Mouse (Mus musculus) neutrophil, adult 5-6 weeks (primary cell): Measurements from ENCODE around the gene Cftr. TPM values are rescaled to one million over a fixed set of nuclear protein-coding genes. Genes with fewer than 3 reads are reported as not detected.

Experiments used
- ATAC-seq: fragments of 151-379, 151-347 bp; 2 replicates; pipeline ENCODE4 v1.8.0; 2017; ENCODE audit warnings: mild to moderate bottlenecking, moderate TSS enrichment; ENCODE audit not compliant: insufficient number of reproducible peaks, poor library complexity, low FRiP score, severe bottlenecking; ENCODE audit errors: extremely low read depth
- total RNA-seq: library from RNA; stranded (forward); fragments of 200-1000 nt; gene quantifications from 2 replicates; pipeline ENCODE4 v1.2.3, GENCODE M21; 2017

Cftr gene
- total RNA-seq, 1 experiment from 2014 or later, result 0.47 TPM

GRCm38 (mm10) chr6:18303228-18303627 lies 132.7 kb downstream of the Cftr start:
- no peak for ATAC-seq

DNA sequence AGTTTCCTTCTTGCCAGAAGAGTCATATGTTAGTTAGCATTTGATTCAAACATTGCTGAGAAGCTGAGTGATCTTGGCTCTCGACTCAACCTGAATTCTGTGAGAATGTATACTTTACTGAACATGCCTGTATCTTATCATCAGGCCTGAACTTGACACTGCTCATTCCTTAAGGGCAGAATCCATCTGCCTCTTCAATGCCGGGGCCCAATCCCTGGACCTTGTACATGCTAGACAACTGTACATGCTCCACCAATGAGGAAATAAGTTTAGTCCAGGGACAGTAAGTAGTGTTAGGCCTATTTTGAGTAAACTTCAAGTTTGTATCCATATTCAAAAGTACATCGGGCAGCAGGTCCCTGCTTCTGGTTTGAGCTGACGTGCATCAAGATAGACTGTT lies 134.6 kb downstream of the Cftr start:
- ATAC-seq, result no peak

DNA sequence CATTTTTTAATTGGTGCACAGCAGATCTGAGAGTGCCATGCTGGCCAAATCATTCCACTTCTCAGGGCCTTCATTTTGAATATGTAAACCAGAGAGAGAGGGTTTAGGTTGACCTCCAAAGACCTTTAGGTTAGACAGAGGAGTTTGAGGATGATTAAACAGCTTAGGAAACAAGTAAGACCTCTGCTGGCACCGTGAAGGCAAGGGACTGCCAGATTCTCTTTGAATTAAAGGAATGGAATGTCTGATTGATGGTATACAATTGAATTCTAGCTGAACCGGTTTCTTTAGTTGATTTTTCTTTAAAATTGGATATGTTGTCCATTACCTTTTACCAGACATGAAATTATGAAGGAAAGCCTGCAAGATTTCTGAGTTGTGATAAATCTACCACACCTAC lies 140.5 kb downstream of the Cftr start:
- no peak for ATAC-seq

- no peak for ATAC-seq
Observed at GRCm38 (mm10) chr6:18314365-18314943, 144.0 kb downstream of the Cftr start.

DNA sequence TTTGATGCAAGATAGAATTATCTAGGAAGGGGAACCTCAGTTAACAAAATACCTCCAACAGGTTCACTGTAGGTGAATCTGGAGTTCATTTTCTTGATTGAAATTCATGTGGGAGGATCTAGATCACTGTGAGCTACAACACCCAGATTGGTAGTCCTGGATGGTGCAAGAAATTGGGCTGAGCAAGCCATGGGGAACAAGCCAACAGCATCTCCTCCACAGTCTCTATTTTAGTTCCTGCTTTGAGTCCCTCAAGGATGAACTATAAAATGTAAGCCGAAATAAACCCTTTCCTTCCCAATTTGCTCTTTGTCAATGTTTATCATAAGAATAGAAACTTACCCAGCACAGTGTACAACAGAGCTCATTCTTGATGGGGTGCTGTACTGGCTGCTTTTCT lies 152.5 kb downstream of the Cftr start:
- ATAC-seq, result no peak

DNA sequence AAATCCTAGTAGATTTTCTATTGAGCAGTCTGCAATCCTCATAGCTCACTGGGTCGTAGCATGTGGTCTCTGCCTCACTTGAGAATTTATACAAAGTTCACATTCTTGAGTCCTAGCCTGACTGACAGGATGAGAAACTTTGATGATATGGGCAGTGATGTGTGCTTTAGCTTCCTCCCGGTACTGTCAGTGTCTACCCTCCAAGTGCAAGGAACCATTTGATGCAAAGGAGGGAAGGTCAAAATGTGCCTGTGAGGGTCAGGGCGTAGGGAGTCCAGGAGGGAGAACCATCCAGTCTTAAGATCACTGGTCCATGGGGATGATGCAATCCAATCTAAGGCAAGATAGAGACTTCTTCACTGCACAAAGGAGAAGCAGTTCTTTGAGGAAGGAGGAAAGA lies 164.9 kb downstream of the Cftr start:
- ATAC-seq, result no peak

DNA sequence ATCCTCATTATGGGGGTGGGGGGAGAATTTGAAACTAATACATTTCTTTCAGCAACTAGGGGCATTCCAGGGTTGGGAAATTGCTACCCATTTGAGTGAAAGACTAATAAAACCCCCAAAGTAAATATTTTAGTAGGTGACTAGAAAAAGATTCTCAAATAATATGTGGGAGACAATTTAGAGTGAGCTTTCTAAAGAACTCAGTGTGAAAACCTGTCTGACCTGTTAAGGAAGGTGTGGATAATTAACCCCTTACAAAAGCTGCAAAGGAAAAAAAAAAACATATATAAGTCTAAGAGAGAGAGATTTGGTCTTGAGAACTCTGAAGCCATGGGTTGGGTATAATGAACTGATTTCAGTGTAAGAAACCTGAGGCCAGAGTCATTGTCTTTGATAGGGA lies 167.8 kb downstream of the Cftr start:
- no peak for ATAC-seq

GRCm38 (mm10) chr6:18344272-18344671 lies 173.8 kb downstream of the Cftr start:
- ATAC-seq, result no peak

- ATAC-seq, result no peak
Observed at GRCm38 (mm10) chr6:18349153-18349858, 178.8 kb downstream of the Cftr start.

DNA sequence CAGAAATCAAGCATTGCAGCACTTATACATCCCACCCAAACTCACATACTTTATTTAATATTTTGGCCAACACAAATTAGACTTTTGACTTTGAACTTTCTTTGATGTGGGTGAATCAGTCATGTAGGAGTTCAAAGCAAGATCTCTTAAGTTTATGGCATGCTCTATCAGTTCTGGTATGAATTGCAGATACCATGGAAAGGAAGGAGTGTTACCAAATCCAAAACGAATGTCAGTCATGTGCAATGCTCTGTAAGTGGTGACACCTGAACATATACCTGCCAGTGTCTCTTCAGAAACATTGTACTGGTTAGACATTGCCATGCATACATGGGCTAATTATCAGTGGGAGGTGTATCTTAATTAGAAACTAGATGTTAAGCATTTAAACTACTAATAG lies 189.7 kb downstream of the Cftr start:
- ATAC-seq, result no peak

GRCm38 (mm10) chr6:18360955-18361354 lies 190.5 kb downstream of the Cftr start:
- no peak for ATAC-seq

- ATAC-seq, result no peak
Observed at GRCm38 (mm10) chr6:18362232-18362631, 191.7 kb downstream of the Cftr start.

GRCm38 (mm10) chr6:18369054-18369453 lies 198.6 kb downstream of the Cftr start:
- no peak for ATAC-seq

DNA sequence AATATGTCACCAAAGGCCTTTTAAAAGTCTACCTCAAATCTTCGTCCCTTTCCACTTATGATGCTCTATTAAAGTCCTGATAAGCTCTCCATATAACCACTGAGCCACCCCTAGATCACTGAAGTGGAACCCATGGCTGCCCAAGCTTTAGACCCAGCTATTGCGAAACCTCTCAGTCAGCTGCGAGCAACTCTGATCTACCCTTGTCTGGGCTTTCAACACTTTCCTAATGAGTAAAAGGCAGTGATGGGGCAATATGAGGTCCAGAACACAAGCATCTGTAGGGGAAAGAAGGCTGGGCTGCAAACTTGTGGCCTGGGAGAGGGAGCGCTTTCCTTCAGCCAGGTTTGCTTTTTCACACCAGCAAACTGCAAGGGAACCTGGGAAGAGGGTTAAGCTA lies 199.2 kb downstream of the Cftr start:
- no peak for ATAC-seq

Other genes starting within 250 kb of the Cftr start
- gene Wnt2, start 140.1 kb upstream of the Cftr start, total RNA-seq, result not detected in 2 replicates
- gene Asz1, start 61.6 kb upstream of the Cftr start, total RNA-seq, result not detected in 2 replicates